Mouse (Mus musculus): ENCODE measurements around the gene Atf7. TPM values are rescaled to one million over a fixed set of nuclear protein-coding genes. Genes with fewer than 3 reads are reported as not detected.
"Not testable (repeated sequence)": the region's sequence is repeated elsewhere in the genome, so short reads cannot be mapped to it uniquely, and the experiment has no call there.

Gene Atf7
- polyA plus RNA-seq, 1 experiment from 2014 or later = 37.4 TPM

GRCm38 (mm10) chr15:102622536-102622935, 2.7 kb downstream of the Atf7 start:
- Histone ChIP-seq H3K4me1 (ENCODE audit: insufficient read depth, low read depth, low read length) (peaks cover 8% of the 10 kb centered on the region; the same call in 1 of the 2 replicates), H3K4me3 (ENCODE audit: low read depth, low read length) (no peak overlapping the region), H3K9ac (replicated peaks; ENCODE audit: low read depth) (no peak overlapping the region), H3K27ac (ENCODE audit: low read length) (peak overlapping the region; percentile 39; the same call in 1 of the 2 replicates), H3K9me3 (ENCODE audit: low read length) (no peaks in the 10 kb centered on the region), H3K27me3 (replicated peaks; ENCODE audit: insufficient read depth, low read length) (no peaks in the 10 kb centered on the region), H3K36me3 (ENCODE audit: insufficient read depth, low read length) (no peaks in the 10 kb centered on the region), H3K4me2 (replicated peaks; ENCODE audit: low read depth, low read length) (peak overlapping the region; percentile 51; the same call in 1 of the 2 replicates)
- TF ChIP-seq EP300 (IDR thresholded peaks at IDR 0.05) (no peak), CTCF (IDR thresholded peaks at IDR 0.05) (no peak)
- ATAC-seq = no peak
- DNase-seq (ENCODE audit: low spot score) = no peak

- no peak overlapping the region for H3K9ac ChIP-seq (replicated peaks; ENCODE audit: low read depth)
- WGBS = 78% methylated on average over 1 of the region's 1 CpGs
- no peaks in the 10 kb centered on the region for H3K36me3 ChIP-seq (ENCODE audit: insufficient read depth, low read length)
- TF ChIP-seq CTCF (IDR thresholded peaks at IDR 0.05) (peak; percentile 29), EP300 (IDR thresholded peaks at IDR 0.05) (no peak)
- no peaks in the 10 kb centered on the region for H3K27me3 ChIP-seq (replicated peaks; ENCODE audit: insufficient read depth, low read length)
- ATAC-seq (no peak), DNase-seq (ENCODE audit: low spot score) (no peak)
- no peaks in the 10 kb centered on the region for H3K9me3 ChIP-seq (ENCODE audit: low read length)
- no peak overlapping the region for H3K4me2 ChIP-seq (replicated peaks; ENCODE audit: low read depth, low read length)
- H3K27ac ChIP-seq (ENCODE audit: low read length) = no peak overlapping the region
- no peak overlapping the region for H3K4me3 ChIP-seq (ENCODE audit: low read depth, low read length)
- H3K4me1 ChIP-seq (ENCODE audit: insufficient read depth, low read depth, low read length) = peaks cover 5% of the 10 kb centered on the region; the same call in 1 of the 2 replicates
Observed at GRCm38 (mm10) chr15:102620765-102621164, 4.5 kb downstream of the Atf7 start.

DNA sequence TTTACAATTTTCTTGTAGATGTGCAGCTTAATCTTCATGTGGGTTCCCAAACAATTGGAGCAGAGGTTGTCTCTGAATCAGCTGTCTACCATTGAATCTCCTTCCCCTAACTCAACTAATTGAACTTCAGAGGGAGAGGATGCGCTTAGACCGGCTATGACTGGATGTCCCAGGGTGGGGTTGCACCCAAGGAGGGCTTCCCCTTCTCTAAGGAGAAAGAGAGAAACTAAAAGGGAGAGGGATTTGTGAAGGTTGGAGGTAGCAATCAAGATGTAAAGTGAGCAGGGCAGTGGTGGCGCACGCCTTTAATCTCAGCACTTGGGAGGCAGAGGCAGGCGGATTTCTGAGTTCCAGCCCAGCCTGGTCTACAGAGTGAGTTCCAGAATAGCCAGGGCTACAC, 5.8 kb downstream of the Atf7 start:
- no peaks in the 10 kb centered on the region for H3K27me3 ChIP-seq (replicated peaks; ENCODE audit: insufficient read depth, low read length)
- peaks cover 4% of the 10 kb centered on the region; the same call in 1 of the 2 replicates for H3K4me1 ChIP-seq (ENCODE audit: insufficient read depth, low read depth, low read length)
- H3K27ac ChIP-seq (ENCODE audit: low read length) = no peak overlapping the region
- WGBS = 94% methylated on average over 5 of the region's 5 CpGs
- TF ChIP-seq EP300 (IDR thresholded peaks at IDR 0.05) (no peak), CTCF (IDR thresholded peaks at IDR 0.05) (no peak)
- H3K4me3 ChIP-seq (ENCODE audit: low read depth, low read length) = no peak overlapping the region
- DNase-seq (ENCODE audit: low spot score) (no peak), ATAC-seq (no peak)
- no peak overlapping the region for H3K9ac ChIP-seq (replicated peaks; ENCODE audit: low read depth)
- H3K9me3 ChIP-seq (ENCODE audit: low read length) = no peaks in the 10 kb centered on the region
- H3K36me3 ChIP-seq (ENCODE audit: insufficient read depth, low read length) = no peaks in the 10 kb centered on the region
- no peak overlapping the region for H3K4me2 ChIP-seq (replicated peaks; ENCODE audit: low read depth, low read length)

GRCm38 (mm10) chr15:102617654-102618053, 7.6 kb downstream of the Atf7 start:
- no peak for TF ChIP-seq CTCF (IDR thresholded peaks at IDR 0.05)
- DNase-seq (ENCODE audit: low spot score) (peak; percentile 12), ATAC-seq (no peak)
- peaks cover 4% of the 10 kb centered on the region; the same call in 1 of the 2 replicates for H3K4me1 ChIP-seq (ENCODE audit: insufficient read depth, low read depth, low read length)
- H3K27ac ChIP-seq (ENCODE audit: low read length) = no peak overlapping the region
- H3K27me3 ChIP-seq (replicated peaks; ENCODE audit: insufficient read depth, low read length) = no peaks in the 10 kb centered on the region
- no peak overlapping the region for H3K9ac ChIP-seq (replicated peaks; ENCODE audit: low read depth)
- H3K4me2 ChIP-seq (replicated peaks; ENCODE audit: low read depth, low read length) = no peak overlapping the region
- H3K9me3 ChIP-seq (ENCODE audit: low read length) = no peaks in the 10 kb centered on the region
- 53% methylated on average over 1 of the region's 1 CpGs for WGBS
- H3K4me3 ChIP-seq (ENCODE audit: low read depth, low read length) = no peak overlapping the region
- H3K36me3 ChIP-seq (ENCODE audit: insufficient read depth, low read length) = no peaks in the 10 kb centered on the region

- Histone ChIP-seq H3K27ac (ENCODE audit: low read length) (no peak overlapping the region), H3K9ac (replicated peaks; ENCODE audit: low read depth) (no peak overlapping the region), H3K4me2 (replicated peaks; ENCODE audit: low read depth, low read length) (no peak overlapping the region), H3K36me3 (ENCODE audit: insufficient read depth, low read length) (no peaks in the 10 kb centered on the region), H3K4me1 (ENCODE audit: insufficient read depth, low read depth, low read length) (no peaks in the 10 kb centered on the region), H3K27me3 (replicated peaks; ENCODE audit: insufficient read depth, low read length) (no peaks in the 10 kb centered on the region), H3K9me3 (ENCODE audit: low read length) (no peaks in the 10 kb centered on the region), H3K4me3 (ENCODE audit: low read depth, low read length) (no peak overlapping the region)
- ATAC-seq (no peak), DNase-seq (ENCODE audit: low spot score) (no peak)
- 89% methylated on average over 2 of the region's 2 CpGs for WGBS
- TF ChIP-seq EP300 (IDR thresholded peaks at IDR 0.05) = no peak
- TF ChIP-seq CTCF (IDR thresholded peaks at IDR 0.05) = no peak
Observed at GRCm38 (mm10) chr15:102616174-102616573, 9.1 kb downstream of the Atf7 start.

GRCm38 (mm10) chr15:102614224-102614623, 11.0 kb downstream of the Atf7 start:
- H3K9me3 ChIP-seq (ENCODE audit: low read length) = no peaks in the 10 kb centered on the region
- no peak overlapping the region for H3K4me2 ChIP-seq (replicated peaks; ENCODE audit: low read depth, low read length)
- no peaks in the 10 kb centered on the region for H3K36me3 ChIP-seq (ENCODE audit: insufficient read depth, low read length)
- ATAC-seq (no peak), DNase-seq (ENCODE audit: low spot score) (no peak)
- no peaks in the 10 kb centered on the region for H3K27me3 ChIP-seq (replicated peaks; ENCODE audit: insufficient read depth, low read length)
- no peak overlapping the region for H3K27ac ChIP-seq (ENCODE audit: low read length)
- no peak for TF ChIP-seq EP300 (IDR thresholded peaks at IDR 0.05)
- no peak for TF ChIP-seq CTCF (IDR thresholded peaks at IDR 0.05)
- H3K4me3 ChIP-seq (ENCODE audit: low read depth, low read length) = no peak overlapping the region
- H3K9ac ChIP-seq (replicated peaks; ENCODE audit: low read depth) = no peak overlapping the region
- H3K4me1 ChIP-seq (ENCODE audit: insufficient read depth, low read depth, low read length) = no peaks in the 10 kb centered on the region

DNA sequence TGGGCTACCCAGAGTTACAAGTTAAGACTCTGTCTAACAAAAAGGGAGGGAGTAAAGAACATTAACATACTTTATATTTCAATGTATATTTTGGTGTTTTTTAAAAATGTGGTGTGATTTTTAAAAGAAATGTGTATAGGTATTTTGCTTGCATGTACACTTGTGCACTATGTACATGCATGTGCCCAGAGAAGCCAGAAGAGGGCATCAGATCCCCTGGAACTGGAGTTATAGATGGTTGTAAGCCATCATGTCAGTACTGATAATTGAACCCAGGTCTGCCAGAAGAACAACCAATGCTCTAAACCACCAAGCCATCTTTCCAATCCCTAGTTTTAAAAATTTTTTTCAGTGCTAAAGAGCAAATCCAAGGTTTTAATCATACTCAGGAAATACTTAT, 12.3 kb downstream of the Atf7 start:
- H3K36me3 ChIP-seq (ENCODE audit: insufficient read depth, low read length) = no peaks in the 10 kb centered on the region
- H3K4me2 ChIP-seq (replicated peaks; ENCODE audit: low read depth, low read length) = no peak overlapping the region
- no peaks in the 10 kb centered on the region for H3K27me3 ChIP-seq (replicated peaks; ENCODE audit: insufficient read depth, low read length)
- ATAC-seq (no peak), DNase-seq (ENCODE audit: low spot score) (no peak)
- no peak overlapping the region for H3K27ac ChIP-seq (ENCODE audit: low read length)
- H3K9ac ChIP-seq (replicated peaks; ENCODE audit: low read depth) = no peak overlapping the region
- H3K4me1 ChIP-seq (ENCODE audit: insufficient read depth, low read depth, low read length) = no peaks in the 10 kb centered on the region
- TF ChIP-seq CTCF (IDR thresholded peaks at IDR 0.05) = peak; percentile 64
- TF ChIP-seq EP300 (IDR thresholded peaks at IDR 0.05) = no peak
- H3K4me3 ChIP-seq (ENCODE audit: low read depth, low read length) = no peak overlapping the region
- H3K9me3 ChIP-seq (ENCODE audit: low read length) = no peaks in the 10 kb centered on the region

- not testable (repeated sequence) for H3K9me3 ChIP-seq (ENCODE audit: low read length); H3K27ac ChIP-seq (ENCODE audit: low read length); H3K9ac ChIP-seq (replicated peaks; ENCODE audit: low read depth); ATAC-seq; H3K4me2 ChIP-seq (replicated peaks; ENCODE audit: low read depth, low read length); H3K4me3 ChIP-seq (ENCODE audit: low read depth, low read length); H3K4me1 ChIP-seq (ENCODE audit: insufficient read depth, low read depth, low read length); DNase-seq (ENCODE audit: low spot score); H3K36me3 ChIP-seq (ENCODE audit: insufficient read depth, low read length); H3K27me3 ChIP-seq (replicated peaks; ENCODE audit: insufficient read depth, low read length)
- WGBS = 68% methylated on average over 1 of the region's 1 CpGs
Observed at GRCm38 (mm10) chr15:102608586-102608985, 16.7 kb downstream of the Atf7 start.
